Mouse (Mus musculus): ENCODE measurements around the gene Miip. TPM values are rescaled to one million over a fixed set of nuclear protein-coding genes. Genes with fewer than 3 reads are reported as not detected.
"Not testable (repeated sequence)": the region's sequence is repeated elsewhere in the genome, so short reads cannot be mapped to it uniquely, and the experiment has no call there.

Miip gene
- polyA plus RNA-seq, 1 experiment from 2014 or later = 53.2 TPM

DNA sequence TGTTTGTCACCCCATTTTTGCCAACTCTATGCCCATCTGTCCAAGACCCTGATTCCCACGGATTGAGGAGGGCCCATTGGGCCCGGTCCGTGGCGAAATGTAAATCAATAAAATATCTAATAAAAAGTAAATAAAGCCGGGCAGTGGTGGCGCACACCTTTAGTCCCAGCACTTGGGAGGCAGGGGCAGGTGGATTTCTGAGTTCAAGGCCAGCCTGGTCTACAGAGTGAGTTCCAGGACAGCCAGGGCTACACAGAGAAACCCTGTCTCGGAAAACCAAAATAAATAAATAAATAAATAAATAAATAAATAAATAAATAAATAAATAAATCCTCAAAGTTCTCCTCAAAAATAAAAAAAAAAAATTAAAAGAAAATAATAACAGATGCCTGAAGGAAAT lies 49.0 kb downstream of the Miip start:
- not testable (repeated sequence) for H3K4me1 ChIP-seq; H3K27ac ChIP-seq (replicated peaks); H3K4me3 ChIP-seq; H3K4me2 ChIP-seq (replicated peaks); H3K9ac ChIP-seq (replicated peaks); H3K27me3 ChIP-seq; ATAC-seq (ENCODE audit: low FRiP score, low read depth)
- Histone ChIP-seq H3K36me3 (peaks cover 27% of the 10 kb centered on the region), H3K9me3 (peaks cover 50% of the 10 kb centered on the region)
- 80% methylated on average over 7 of the region's 7 CpGs for WGBS

DNA sequence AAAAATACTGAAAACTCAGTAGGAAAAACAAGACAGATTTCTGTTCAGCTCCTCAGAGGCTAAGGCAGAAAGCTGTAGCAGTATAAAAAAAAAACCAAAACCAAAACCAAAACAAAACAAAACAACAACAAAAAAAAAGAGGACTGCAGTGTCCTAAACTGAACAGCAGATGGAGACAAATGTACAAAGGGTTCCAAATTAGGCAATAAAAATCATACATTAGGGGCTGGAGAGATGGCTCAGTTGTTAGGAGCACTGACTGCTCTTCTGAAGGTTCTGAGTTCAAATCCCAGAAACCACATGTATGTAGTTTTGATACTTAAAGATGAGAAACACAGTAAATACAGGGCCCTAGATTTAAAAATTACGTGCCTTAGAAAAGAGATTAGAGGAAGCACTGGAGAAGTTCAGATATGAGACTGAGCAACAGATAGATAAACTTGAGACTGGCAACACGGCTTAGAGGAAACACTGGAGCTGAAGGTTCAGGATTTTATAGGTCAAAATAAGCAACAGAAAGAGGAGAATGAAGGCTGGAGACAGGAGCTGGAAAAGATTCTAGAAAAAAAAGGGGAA lies 53.9 kb downstream of the Miip start:
- H3K27me3 ChIP-seq = no peaks in the 10 kb centered on the region
- no peak for ATAC-seq (ENCODE audit: low FRiP score, low read depth)
- 91% methylated on average over 2 of the region's 2 CpGs for WGBS

DNA sequence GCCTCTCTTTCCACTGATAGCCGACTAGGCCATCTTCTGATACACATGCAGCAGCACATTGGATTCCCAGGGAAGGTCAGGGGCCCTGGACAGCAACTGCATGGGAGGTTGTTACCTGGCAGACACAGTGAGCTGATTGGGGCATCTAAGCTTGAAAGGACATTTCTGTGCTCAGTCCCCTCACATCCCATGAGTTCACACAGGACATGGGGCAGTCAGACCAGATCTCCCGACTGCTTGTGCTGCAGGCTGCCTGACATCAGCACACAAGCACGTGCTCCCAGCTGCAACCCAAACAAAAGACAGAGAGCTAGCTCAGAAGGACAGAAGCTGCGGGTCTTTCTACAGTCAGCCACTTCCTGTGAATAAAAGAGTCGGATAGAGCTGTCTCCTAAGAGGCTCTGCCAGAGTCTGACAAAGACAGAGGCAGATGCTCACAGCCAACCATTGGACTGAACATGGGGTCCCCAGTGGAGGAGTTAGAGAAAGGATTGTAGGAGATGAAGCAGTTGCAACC lies 55.3 kb downstream of the Miip start:
- no peaks in the 10 kb centered on the region for H3K36me3 ChIP-seq
- ATAC-seq (ENCODE audit: low FRiP score, low read depth) = 0 out of 2 replicates have a peak, but pooled peaks have one; percentile 33
- 47% methylated on average over 5 of the region's 5 CpGs for WGBS

More for the DNA sequence above, 53.9 kb downstream of the Miip start:
- Histone ChIP-seq H3K9ac (replicated peaks) (no peak overlapping the region), H3K9me3 (peaks cover 14% of the 10 kb centered on the region), H3K36me3 (no peaks in the 10 kb centered on the region), H3K4me3 (no peak overlapping the region), H3K27ac (replicated peaks) (no peak overlapping the region), H3K4me2 (replicated peaks) (no peak overlapping the region), H3K4me1 (no peaks in the 10 kb centered on the region)

More for the DNA sequence above, 55.3 kb downstream of the Miip start:
- H3K27me3 ChIP-seq = no peaks in the 10 kb centered on the region
- H3K9me3 ChIP-seq = peaks cover 7% of the 10 kb centered on the region
- no peak overlapping the region for H3K4me3 ChIP-seq
- no peaks in the 10 kb centered on the region; the same call in 1 of the 2 replicates for H3K4me1 ChIP-seq
- H3K9ac ChIP-seq (replicated peaks) = no peak overlapping the region
- H3K4me2 ChIP-seq (replicated peaks) = no peak overlapping the region
- no peak overlapping the region for H3K27ac ChIP-seq (replicated peaks)

Other genes starting within 250 kb of the Miip start
- gene Zfp979, start 226.3 kb downstream of the Miip start, polyA plus RNA-seq (2016; fragmentation: Nextera tagmentation; extraction: Ambion mirVana) = 2.5 and 2.8 TPM in 2 replicates
- not detected in 2 replicates for gene Zfp534, start 166.3 kb downstream of the Miip start, polyA plus RNA-seq (2016; fragmentation: Nextera tagmentation; extraction: Ambion mirVana)
- 5.8 and 6.0 TPM in 2 replicates for gene Zfp984, start 59.0 kb downstream of the Miip start, polyA plus RNA-seq (2016; fragmentation: Nextera tagmentation; extraction: Ambion mirVana)
- 4.9 and 6.7 TPM in 2 replicates for gene Zfp933, start 20.4 kb downstream of the Miip start, polyA plus RNA-seq (2016; fragmentation: Nextera tagmentation; extraction: Ambion mirVana)
- 15.8 and 16.9 TPM in 2 replicates for gene Fv1, start 163 bp upstream of the Miip start, polyA plus RNA-seq (2016; fragmentation: Nextera tagmentation; extraction: Ambion mirVana)
- 65.1 and 65.4 TPM in 2 replicates for gene Mfn2, start 35.9 kb upstream of the Miip start, polyA plus RNA-seq (2016; fragmentation: Nextera tagmentation; extraction: Ambion mirVana)
- 25.1 and 27.2 TPM in 2 replicates for gene Plod1, start 68.0 kb upstream of the Miip start, polyA plus RNA-seq (2016; fragmentation: Nextera tagmentation; extraction: Ambion mirVana)
- gene 2510039O18Rik, start 72.1 kb upstream of the Miip start, polyA plus RNA-seq (2016; fragmentation: Nextera tagmentation; extraction: Ambion mirVana) = 21.2 and 26.1 TPM in 2 replicates
- gene Nppb, start 117.0 kb upstream of the Miip start, polyA plus RNA-seq (2016; fragmentation: Nextera tagmentation; extraction: Ambion mirVana) = not detected in 2 replicates
- 1.0 and 2.8 TPM in 2 replicates for gene Nppa, start 131.9 kb upstream of the Miip start, polyA plus RNA-seq (2016; fragmentation: Nextera tagmentation; extraction: Ambion mirVana)
- gene Clcn6, start 170.0 kb upstream of the Miip start, polyA plus RNA-seq (2016; fragmentation: Nextera tagmentation; extraction: Ambion mirVana) = 26.9 and 29.7 TPM in 2 replicates
- gene Mthfr, start 170.3 kb upstream of the Miip start, polyA plus RNA-seq (2016; fragmentation: Nextera tagmentation; extraction: Ambion mirVana) = 44.5 and 44.8 TPM in 2 replicates
- gene Agtrap, start 219.2 kb upstream of the Miip start, polyA plus RNA-seq (2016; fragmentation: Nextera tagmentation; extraction: Ambion mirVana) = 11.2 and 11.9 TPM in 2 replicates

Data from midbrain, embryonic 12.5 days (tissue).